Mouse (Mus musculus) layer of hippocampus, postnatal 14 days (tissue): ENCODE measurements around the gene Klhdc4. TPM values are rescaled to one million over a fixed set of nuclear protein-coding genes. Genes with fewer than 3 reads are reported as not detected.
A peak's percentile ranks its signal among the peaks of the same experiment; 100 is the strongest.

Experiments
- DNase-seq, 2 experiments: peaks; one replicate each; pipeline ENCODE4 v3.0.0; 2021 to 2022; ENCODE audit warnings: low spot score in 2 of 2, mixed read lengths in 1 of 2
- long read RNA-seq, 2 experiments: library from polyadenylated mRNA; stranded (forward); transcript quantifications; one replicate each; pipeline ENCODE4 v2.0.0; 2021
- total RNA-seq, 2 experiments: library from RNA; stranded (reverse); gene quantifications; 2 replicates each; pipeline ENCODE4 v1.2.3; 2021

Klhdc4 gene
- total RNA-seq: 10 to 100 TPM; 28.0 to 30.7 TPM
- long read RNA-seq, experiment 1, transcript Klhdc4-201 (12 exons, 2,078 nt): major isoform, 13 of 21 reads
- long read RNA-seq, experiment 1, partial matches to known transcripts: 0 of 21 reads
- long read RNA-seq, experiment 1, other reads (novel, unspliced or antisense): 7 of 21 reads
- long read RNA-seq, experiment 2, transcript Klhdc4-201 (12 exons, 2,078 nt): major isoform, 12 of 25 reads
- long read RNA-seq, experiment 2, partial matches to known transcripts: 3 of 25 reads
- long read RNA-seq, experiment 2, other reads (novel, unspliced or antisense): 9 of 25 reads

- DNase-seq: peak; percentile 93
Observed at GRCm38 (mm10) chr8:121829048-121829776, at the start of gene Klhdc4. Klhdc4 (minus strand) TSS chr8:121829569.

GRCm38 (mm10) chr8:121877828-121878480, 48.6 kb upstream of the Klhdc4 start:
- DNase-seq: no peak

- DNase-seq: no peak
Observed at GRCm38 (mm10) chr8:121877212-121877611, 47.8 kb upstream of the Klhdc4 start.

- no peak for DNase-seq
Observed at GRCm38 (mm10) chr8:121875517-121875916, 46.1 kb upstream of the Klhdc4 start.

GRCm38 (mm10) chr8:121875045-121875444, 45.7 kb upstream of the Klhdc4 start:
- no peak for DNase-seq

- DNase-seq: no peak
Observed at GRCm38 (mm10) chr8:121874031-121874430, 44.7 kb upstream of the Klhdc4 start.

- DNase-seq: no peak
Observed at GRCm38 (mm10) chr8:121871833-121872440, 42.6 kb upstream of the Klhdc4 start.

- DNase-seq: no peak
Observed at GRCm38 (mm10) chr8:121870190-121870589, 40.8 kb upstream of the Klhdc4 start.

GRCm38 (mm10) chr8:121868896-121869295, 39.5 kb upstream of the Klhdc4 start:
- DNase-seq: no peak

- no peak for DNase-seq
Observed at GRCm38 (mm10) chr8:121868196-121868595, 38.8 kb upstream of the Klhdc4 start.

- no peak for DNase-seq
Observed at GRCm38 (mm10) chr8:121865356-121865755, 36.0 kb upstream of the Klhdc4 start.

- DNase-seq: no peak
Observed at GRCm38 (mm10) chr8:121861806-121862548, 32.6 kb upstream of the Klhdc4 start.

- DNase-seq: no peak
Observed at GRCm38 (mm10) chr8:121861276-121861675, 31.9 kb upstream of the Klhdc4 start.

GRCm38 (mm10) chr8:121857747-121858146, 28.4 kb upstream of the Klhdc4 start:
- DNase-seq: no peak

GRCm38 (mm10) chr8:121857331-121857730, 28.0 kb upstream of the Klhdc4 start:
- no peak for DNase-seq

- no peak for DNase-seq
Observed at GRCm38 (mm10) chr8:121856071-121856746, 26.8 kb upstream of the Klhdc4 start.

- DNase-seq: no peak
Observed at GRCm38 (mm10) chr8:121853586-121853985, 24.2 kb upstream of the Klhdc4 start.

- DNase-seq: no peak
Observed at GRCm38 (mm10) chr8:121852464-121852863, 23.1 kb upstream of the Klhdc4 start.

- no peak for DNase-seq
Observed at GRCm38 (mm10) chr8:121851716-121852115, 22.3 kb upstream of the Klhdc4 start.

GRCm38 (mm10) chr8:121850821-121851470, 21.6 kb upstream of the Klhdc4 start:
- DNase-seq: peak; percentile 96 to 98
